Mouse (Mus musculus): ENCODE measurements around the gene Abhd17b.
"Not testable (repeated sequence)": the region's sequence is repeated elsewhere in the genome, so short reads cannot be mapped to it uniquely, and the experiment has no call there.

DNA sequence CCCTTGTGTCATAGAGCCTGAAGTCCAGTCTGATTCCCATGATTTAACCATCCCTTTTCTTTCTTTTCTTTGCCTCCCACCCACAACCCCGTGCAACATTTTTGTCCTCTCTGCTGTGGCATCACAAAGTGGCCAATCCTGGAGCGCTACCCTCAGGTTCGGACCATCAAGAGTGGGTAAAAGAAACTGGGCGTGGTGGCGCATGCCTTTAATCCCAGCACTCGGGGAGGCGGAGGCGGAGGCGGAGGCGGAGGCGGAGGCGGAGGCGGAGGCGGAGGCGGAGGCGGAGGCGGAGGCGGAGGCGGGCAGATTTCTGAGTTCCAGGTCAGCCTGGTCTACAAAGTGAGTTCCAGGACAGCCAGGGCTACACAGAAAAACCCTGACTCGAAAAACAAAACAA, 70.3 kb downstream of the Abhd17b start:
- not testable (repeated sequence) for TF ChIP-seq CTCF, EP300 (IDR thresholded peaks at IDR 0.05; ENCODE audit: low read depth)

All from heart, postnatal 0 days (tissue).